Mouse (Mus musculus) ES-CJ7 (cell line): ENCODE results near the gene Gatb.

ENCODE experiments used
- DNase-seq: peaks from one replicate; pipeline ENCODE4 v3.0.0; 2011; ENCODE audit warnings: low read depth, low spot score

Gene Gatb

GRCm38 (mm10) chr3:85592640-85593252 is 18.8 kb downstream of the Gatb start:
- no peak for DNase-seq

GRCm38 (mm10) chr3:85594452-85594851 is 20.5 kb downstream of the Gatb start:
- DNase-seq: no peak

- DNase-seq: no peak
Observed at GRCm38 (mm10) chr3:85599526-85599925, 25.6 kb downstream of the Gatb start.

- DNase-seq: no peak
Observed at GRCm38 (mm10) chr3:85601841-85602305, 28.0 kb downstream of the Gatb start.

GRCm38 (mm10) chr3:85603811-85604210 is 29.9 kb downstream of the Gatb start:
- no peak for DNase-seq

- no peak for DNase-seq
Observed at GRCm38 (mm10) chr3:85606912-85607311, 33.0 kb downstream of the Gatb start.

- DNase-seq: no peak
Observed at GRCm38 (mm10) chr3:85607753-85608152, 33.8 kb downstream of the Gatb start.

GRCm38 (mm10) chr3:85616389-85616788 is 42.5 kb downstream of the Gatb start:
- no peak for DNase-seq

- peak; percentile 30 for DNase-seq
Observed at GRCm38 (mm10) chr3:85618885-85619284, 45.0 kb downstream of the Gatb start.

GRCm38 (mm10) chr3:85619345-85619744 is 45.4 kb downstream of the Gatb start:
- no peak for DNase-seq

- no peak for DNase-seq
Observed at GRCm38 (mm10) chr3:85619751-85620150, 45.8 kb downstream of the Gatb start.

- no peak for DNase-seq
Observed at GRCm38 (mm10) chr3:85629895-85630510, 56.1 kb downstream of the Gatb start.

- no peak for DNase-seq
Observed at GRCm38 (mm10) chr3:85633733-85634132, 59.8 kb downstream of the Gatb start.

GRCm38 (mm10) chr3:85634389-85635125 is 60.6 kb downstream of the Gatb start:
- DNase-seq: no peak

- no peak for DNase-seq
Observed at GRCm38 (mm10) chr3:85635126-85635419, 61.2 kb downstream of the Gatb start.

- DNase-seq: no peak
Observed at GRCm38 (mm10) chr3:85635591-85635990, 61.7 kb downstream of the Gatb start.

- DNase-seq: no peak
Observed at GRCm38 (mm10) chr3:85636716-85637447, 63.0 kb downstream of the Gatb start.

GRCm38 (mm10) chr3:85641751-85642150 is 67.8 kb downstream of the Gatb start:
- no peak for DNase-seq

GRCm38 (mm10) chr3:85644814-85645213 is 70.9 kb downstream of the Gatb start:
- DNase-seq: no peak

- no peak for DNase-seq
Observed at GRCm38 (mm10) chr3:85645517-85646004, 71.6 kb downstream of the Gatb start.

- DNase-seq: no peak
Observed at GRCm38 (mm10) chr3:85649176-85649575, 75.3 kb downstream of the Gatb start.
